Mouse (Mus musculus) midbrain, embryonic 14.5 days (tissue): ENCODE measurements at regions not wholly inside any gene's neighbourhood (a gene's known extent, or its start where the extent isn't known, plus 50 kb on each side); places are given as distances from the start of the nearest gene placed in this dataset.
"Not testable (repeated sequence)": the region's sequence is repeated elsewhere in the genome, so short reads cannot be mapped to it uniquely, and the experiment has no call there.

Experiments used
- ATAC-seq: fragments of 200-750 bp; cut with Nextera tagmentation; 2 replicates; pipeline ENCODE4 v1.8.0; 2017; ENCODE audit warnings: moderate number of reproducible peaks, moderate library complexity; ENCODE audit not compliant: low FRiP score, low TSS enrichment
- DNase-seq: peaks from one replicate; pipeline ENCODE4 v3.0.0-alpha.2; 2015
- H3K27ac ChIP-seq: fragments of 300-500 bp; sonication (generic); replicated peaks from 2 replicates; pipeline ENCODE4 v1.5.1; 2014; ENCODE audit warnings: mild to moderate bottlenecking, low read depth, low read length, moderate library complexity
- H3K27me3 ChIP-seq: fragments of 300-500 bp; sonication (generic); 2 replicates; pipeline ENCODE4 v1.6.1; 2014; ENCODE audit warnings: low read length, control low read depth, mixed read lengths; ENCODE audit not compliant: control insufficient read depth, insufficient read depth
- H3K36me3 ChIP-seq: fragments of 300-500 bp; sonication (generic); 2 replicates; pipeline ENCODE4 v1.6.1; 2014; ENCODE audit warnings: low read length, control low read depth; ENCODE audit not compliant: control insufficient read depth, insufficient read depth
- H3K4me1 ChIP-seq: fragments of 300-500 bp; sonication (generic); 2 replicates; pipeline ENCODE4 v1.6.1; 2014; ENCODE audit warnings: mild to moderate bottlenecking, antibody characterized with exemption, low read length, control low read depth; ENCODE audit not compliant: control insufficient read depth, insufficient read depth
- H3K4me2 ChIP-seq: fragments of 300-500 bp; sonication (generic); 2 replicates; pipeline ENCODE4 v1.6.1; 2014; ENCODE audit warnings: mild to moderate bottlenecking, low read length, moderate library complexity
- H3K4me3 ChIP-seq: fragments of 300-500 bp; sonication (generic); replicated peaks from 2 replicates; pipeline ENCODE4 v1.5.1; 2014; ENCODE audit warnings: low read depth, low read length
- H3K9ac ChIP-seq: fragments of 300-500 bp; sonication (generic); replicated peaks from 2 replicates; pipeline ENCODE4 v1.6.1; 2014; ENCODE audit warnings: mild to moderate bottlenecking, low read length, moderate library complexity
- H3K9me3 ChIP-seq: fragments of 300-500 bp; sonication (generic); 2 replicates; pipeline ENCODE4 v1.6.1; 2016; ENCODE audit warnings: low read length, control low read depth, mixed read lengths; ENCODE audit not compliant: control insufficient read depth
- WGBS: fragments of 180-500 bp; shearing (Covaris S2); extraction: QIAGEN DNeasy Blood & Tissue Kit; methylation state at CpG from one replicate; pipeline ENCODE4 v1.1.7; 2014; 5-methylcytosine and 5-hydroxymethylcytosine counted together

DNA sequence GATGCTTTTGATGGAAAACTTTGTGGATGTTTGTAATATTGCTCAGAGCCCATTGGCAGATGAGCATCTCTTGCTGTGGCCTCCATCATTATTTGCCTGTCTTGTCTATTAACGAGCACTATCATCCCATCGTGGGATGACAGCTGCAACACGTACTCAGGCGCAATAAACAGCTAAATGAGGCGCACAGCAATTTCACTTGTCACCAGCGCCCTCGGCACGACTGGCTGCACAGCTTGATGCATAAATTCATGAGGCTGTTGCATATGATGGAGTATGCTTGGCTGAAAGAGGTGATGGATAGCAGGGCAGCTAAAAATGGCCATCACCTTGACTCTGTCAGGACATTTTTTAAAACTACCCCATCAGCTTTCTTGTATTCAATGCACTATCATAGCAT is 853.1 kb upstream of the Pou3f2 start:
- no peaks in the 10 kb centered on the region for H3K36me3 ChIP-seq
- peak; percentile 64 for DNase-seq
- no peaks in the 10 kb centered on the region for H3K27me3 ChIP-seq
- H3K9me3 ChIP-seq, result no peaks in the 10 kb centered on the region
- no peak overlapping the region for H3K9ac ChIP-seq
- peak; percentile 70; the same call in 1 of the 2 replicates for ATAC-seq
- H3K27ac ChIP-seq, result no peak overlapping the region
- no peak overlapping the region for H3K4me3 ChIP-seq
- 27% methylated on average over 8 of the region's 8 CpGs for WGBS
- no peaks in the 10 kb centered on the region for H3K4me1 ChIP-seq
- peak overlapping the region; percentile 14; the same call in 1 of the 2 replicates for H3K4me2 ChIP-seq

GRCm38 (mm10) chr4:23338481-23338880 is 850.3 kb upstream of the Pou3f2 start:
- 0 out of 2 replicates have a peak, but pooled peaks have one; percentile 55 for ATAC-seq

GRCm38 (mm10) chr4:23300617-23301016 is 812.5 kb upstream of the Pou3f2 start:
- ATAC-seq (no peak), DNase-seq (peak; percentile 20)
- no peaks in the 10 kb centered on the region for H3K36me3 ChIP-seq
- WGBS, result 4% methylated on average over 2 of the region's 2 CpGs
- no peaks in the 10 kb centered on the region for H3K4me1 ChIP-seq
- no peaks in the 10 kb centered on the region for H3K27me3 ChIP-seq
- no peak overlapping the region for H3K9ac ChIP-seq
- H3K9me3 ChIP-seq, result no peaks in the 10 kb centered on the region
- H3K4me3 ChIP-seq, result no peak overlapping the region
- H3K4me2 ChIP-seq, result no peak overlapping the region
- H3K27ac ChIP-seq, result no peak overlapping the region

More at GRCm38 (mm10) chr4:23338481-23338880, 850.3 kb upstream of the Pou3f2 start:
- 55% methylated on average over 5 of the region's 5 CpGs for WGBS
- DNase-seq, result peak; percentile 68
- no peaks in the 10 kb centered on the region for H3K27me3 ChIP-seq
- H3K9me3 ChIP-seq, result no peaks in the 10 kb centered on the region
- no peak overlapping the region for H3K27ac ChIP-seq
- H3K4me2 ChIP-seq, result no peak overlapping the region
- H3K9ac ChIP-seq, result no peak overlapping the region
- H3K36me3 ChIP-seq, result no peaks in the 10 kb centered on the region
- H3K4me3 ChIP-seq, result no peak overlapping the region
- no peaks in the 10 kb centered on the region for H3K4me1 ChIP-seq

DNA sequence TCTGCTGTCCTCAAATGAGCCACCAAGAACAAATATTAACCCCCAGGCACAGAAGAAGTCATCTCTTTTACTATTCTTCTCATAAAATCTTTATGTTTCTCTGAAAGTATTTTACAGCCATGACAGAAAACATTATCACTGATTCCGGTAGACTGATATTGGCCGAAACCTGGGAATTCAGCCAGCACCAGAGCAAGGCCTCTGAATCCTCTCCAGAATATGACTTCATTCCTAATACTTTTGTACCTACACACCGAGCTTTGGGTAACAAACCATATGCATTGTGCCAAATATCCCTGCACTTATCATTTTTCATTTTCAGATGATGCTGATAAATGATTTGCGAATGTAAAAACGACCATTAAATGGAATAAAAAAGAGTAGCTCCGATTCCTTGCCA is 791.9 kb upstream of the Pou3f2 start:
- WGBS, result 66% methylated on average over 6 of the region's 6 CpGs
- no peaks in the 10 kb centered on the region for H3K9me3 ChIP-seq
- no peak overlapping the region for H3K9ac ChIP-seq
- H3K4me3 ChIP-seq, result no peak overlapping the region
- H3K27me3 ChIP-seq, result no peaks in the 10 kb centered on the region
- no peak overlapping the region for H3K4me2 ChIP-seq
- H3K4me1 ChIP-seq, result no peaks in the 10 kb centered on the region
- H3K27ac ChIP-seq, result no peak overlapping the region
- ATAC-seq (no peak), DNase-seq (peak; percentile 12)
- no peaks in the 10 kb centered on the region for H3K36me3 ChIP-seq

DNA sequence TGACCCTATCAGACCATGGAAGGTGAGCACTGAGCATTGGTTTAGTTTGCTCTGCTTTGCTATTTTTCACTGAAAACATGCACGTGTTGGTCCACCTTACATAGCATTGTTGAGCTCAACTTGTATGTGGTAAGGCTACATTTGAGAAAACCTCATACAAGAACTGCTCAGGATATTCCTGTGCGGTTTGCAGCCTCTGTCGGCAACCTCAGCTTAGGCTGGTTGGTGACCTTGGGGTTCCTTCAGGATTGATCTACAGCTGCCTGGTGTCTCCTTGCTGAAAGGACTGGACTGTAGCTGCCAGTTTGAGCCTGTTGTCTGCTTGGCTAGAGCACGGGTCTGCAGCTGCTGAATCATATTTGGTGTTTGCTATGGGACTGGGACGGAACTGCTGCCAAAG is 787.0 kb upstream of the Pou3f2 start:
- no peak overlapping the region for H3K9ac ChIP-seq
- H3K36me3 ChIP-seq, result no peaks in the 10 kb centered on the region
- 87% methylated on average over 5 of the region's 5 CpGs for WGBS
- H3K9me3 ChIP-seq, result no peaks in the 10 kb centered on the region
- no peaks in the 10 kb centered on the region for H3K4me1 ChIP-seq
- ATAC-seq (no peak), DNase-seq (no peak)
- no peak overlapping the region for H3K4me3 ChIP-seq
- no peaks in the 10 kb centered on the region for H3K27me3 ChIP-seq
- H3K4me2 ChIP-seq, result no peak overlapping the region
- no peak overlapping the region for H3K27ac ChIP-seq

DNA sequence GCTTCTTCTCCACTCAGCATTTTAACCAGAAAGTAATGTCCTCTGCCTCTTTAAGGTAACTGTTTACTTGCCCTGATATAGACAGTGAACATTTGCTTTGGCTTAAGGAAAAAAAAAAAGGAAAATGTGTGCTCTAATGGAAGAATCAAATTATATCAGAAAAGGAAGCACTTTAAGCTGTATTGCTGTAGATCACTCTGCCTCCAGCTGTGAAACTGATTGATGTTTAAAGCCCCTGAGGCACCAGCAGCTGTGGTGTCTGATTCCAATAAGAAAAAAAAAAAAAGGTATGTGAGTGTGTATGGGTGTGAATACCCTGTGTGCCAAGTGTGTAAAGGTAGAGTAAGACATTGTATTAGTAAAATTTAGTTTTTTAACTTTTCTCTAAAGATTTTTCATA is 783.8 kb upstream of the Pou3f2 start:
- Histone ChIP-seq H3K9ac (no peak overlapping the region), H3K9me3 (no peaks in the 10 kb centered on the region), H3K27ac (no peak overlapping the region), H3K4me1 (no peaks in the 10 kb centered on the region), H3K4me2 (no peak overlapping the region), H3K27me3 (no peaks in the 10 kb centered on the region), H3K4me3 (no peak overlapping the region), H3K36me3 (no peaks in the 10 kb centered on the region)
- ATAC-seq, result no peak
- DNase-seq, result peak; percentile 56

GRCm38 (mm10) chr4:23260371-23260770 is 772.2 kb upstream of the Pou3f2 start:
- Histone ChIP-seq H3K27me3 (no peaks in the 10 kb centered on the region), H3K36me3 (no peaks in the 10 kb centered on the region), H3K9ac (no peak overlapping the region), H3K27ac (no peak overlapping the region), H3K4me3 (no peak overlapping the region), H3K4me1 (no peaks in the 10 kb centered on the region), H3K9me3 (peaks cover 14% of the 10 kb centered on the region; the same call in 1 of the 2 replicates), H3K4me2 (no peak overlapping the region)
- ATAC-seq (no peak), DNase-seq (no peak)
- WGBS, result 89% methylated on average over 4 of the region's 4 CpGs

DNA sequence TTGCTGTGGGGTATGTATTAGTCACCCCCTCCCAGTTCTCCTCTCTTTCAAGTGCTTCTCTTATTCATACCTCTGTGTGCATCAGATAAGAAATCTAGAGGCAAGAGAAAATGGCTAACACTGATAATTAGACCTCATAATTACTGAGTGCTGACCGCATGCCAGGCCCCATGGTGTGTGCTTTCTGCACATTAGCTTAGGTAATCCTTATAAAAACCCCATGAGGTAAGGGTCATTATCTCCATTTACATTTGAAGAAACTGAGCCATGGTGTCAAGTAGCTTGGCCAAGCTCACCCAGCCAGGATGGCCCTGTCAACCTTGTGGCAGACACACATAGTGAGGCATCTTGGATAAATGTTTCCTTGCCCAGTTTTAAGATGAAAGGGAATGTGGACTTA is 746.8 kb upstream of the Pou3f2 start:
- no peak overlapping the region for H3K27ac ChIP-seq
- H3K4me3 ChIP-seq, result no peak overlapping the region
- H3K36me3 ChIP-seq, result no peaks in the 10 kb centered on the region
- H3K9ac ChIP-seq, result no peak overlapping the region
- no peaks in the 10 kb centered on the region for H3K9me3 ChIP-seq
- H3K4me1 ChIP-seq, result no peaks in the 10 kb centered on the region
- no peak overlapping the region for H3K4me2 ChIP-seq
- DNase-seq, result no peak
- WGBS, result 57% methylated on average over 1 of the region's 1 CpGs
- H3K27me3 ChIP-seq, result no peaks in the 10 kb centered on the region
- no peak for ATAC-seq

- H3K9me3 ChIP-seq, H3K27me3 ChIP-seq, H3K4me2 ChIP-seq, H3K27ac ChIP-seq, ATAC-seq, H3K36me3 ChIP-seq, H3K4me1 ChIP-seq, H3K9ac ChIP-seq, H3K4me3 ChIP-seq, DNase-seq: not testable (repeated sequence)
- 90% methylated on average over 1 of the region's 1 CpGs for WGBS
These were observed 706.6 kb upstream of the Pou3f2 start for GRCm38 (mm10) chr4:23194756-23195155.
